Mouse (Mus musculus) right cerebral cortex, postnatal 4 days (tissue): ENCODE results near the gene Gm8978.
"Not testable (repeated sequence)": the region's sequence is repeated elsewhere in the genome, so short reads cannot be mapped to it uniquely, and the experiment has no call there.

Source experiments
- DNase-seq: peaks from one replicate; pipeline ENCODE4 v3.0.0-alpha.2; 2022

Gene Gm8978

DNA sequence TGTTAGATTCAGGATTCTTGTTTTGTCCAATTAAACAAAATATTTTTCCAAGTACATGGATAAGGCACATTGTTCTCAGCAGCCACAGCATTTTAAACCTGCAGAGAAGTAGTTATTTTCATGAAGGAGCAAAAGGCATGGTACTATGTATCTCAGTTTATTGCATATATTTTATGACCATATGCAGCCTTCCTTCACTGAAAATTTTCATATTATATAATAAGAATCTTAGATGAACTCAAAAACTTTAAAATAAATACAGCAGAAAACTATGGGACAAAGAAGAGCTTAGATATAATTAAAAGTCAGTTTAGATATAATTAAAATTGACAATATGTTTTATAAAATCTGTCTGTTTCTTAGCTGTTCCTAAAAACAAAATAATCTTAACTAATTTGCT lies at the start of gene Gm8978:
Gene Gm8978, minus strand, starts transcription at position 101 of the 400 bp plus-strand sequence.
- not testable (repeated sequence) for DNase-seq

DNA sequence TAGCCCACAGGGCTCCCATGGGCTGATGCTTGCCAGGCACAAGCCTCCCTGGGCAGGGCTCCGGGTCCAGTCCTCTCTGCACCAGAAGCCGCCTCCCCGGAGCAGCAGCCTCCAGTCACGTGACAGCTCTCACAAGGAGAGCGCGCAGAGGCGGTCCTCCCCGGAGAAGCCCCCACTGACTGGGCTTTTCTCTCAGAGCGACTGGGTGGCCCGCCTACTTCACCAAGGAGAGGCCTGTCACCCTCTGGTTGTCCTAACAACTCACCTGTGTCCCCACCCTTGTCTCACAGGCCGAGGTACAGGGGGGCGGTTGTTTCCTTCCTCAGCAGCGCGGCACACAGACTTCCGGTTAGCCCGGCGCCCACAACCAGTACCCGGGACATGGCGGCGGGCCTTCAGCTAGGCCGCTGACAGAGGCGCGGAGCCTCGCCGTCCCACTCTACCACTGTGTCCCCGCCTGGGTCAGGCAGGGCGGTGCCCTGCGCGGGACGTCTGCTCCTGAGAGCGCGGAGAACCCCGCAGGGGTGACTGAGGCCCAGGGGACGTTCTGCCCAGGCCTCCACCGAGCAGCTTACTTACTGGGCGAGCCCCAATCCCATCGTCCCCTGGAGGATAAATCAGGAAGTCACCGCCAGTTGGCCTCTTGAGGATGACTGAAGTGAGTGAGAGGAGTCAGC lies 35.3 kb downstream of the Gm8978 start:
- peak; percentile 54 for DNase-seq

DNA sequence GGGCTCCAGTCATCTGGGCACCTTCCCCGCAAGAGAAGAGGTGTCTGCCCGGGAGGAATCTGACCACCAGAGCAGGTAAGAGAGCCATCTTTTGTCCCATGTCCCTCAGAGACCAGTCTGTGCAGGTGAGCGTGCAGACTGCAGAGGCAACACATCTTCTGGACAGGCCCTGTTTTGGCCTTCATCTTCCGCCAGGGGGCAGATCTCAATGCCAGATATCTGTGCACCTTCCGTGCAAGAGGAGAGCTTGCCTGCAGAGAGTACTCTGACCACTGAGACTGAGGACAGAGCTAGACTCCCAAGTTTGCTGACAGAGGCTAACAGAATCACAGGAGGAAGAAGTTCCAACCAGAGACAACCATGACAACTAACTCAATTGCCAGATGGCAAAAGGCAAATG lies 56.5 kb downstream of the Gm8978 start:
- not testable (repeated sequence) for DNase-seq
